Mouse (Mus musculus) forebrain, embryonic 11.5 days (tissue): Measurements from ENCODE around the gene Ccdc34. TPM values are rescaled to one million over a fixed set of nuclear protein-coding genes. Genes with fewer than 3 reads are reported as not detected.

Source experiments
- ATAC-seq: fragments of 200-750 bp; cut with Nextera tagmentation; replicated peaks from 2 replicates; pipeline ENCODE4 v1.8.0; 2017; ENCODE audit warnings: moderate TSS enrichment; ENCODE audit not compliant: low FRiP score
- DNase-seq: peaks from one replicate; pipeline ENCODE4 v3.0.0-alpha.2; 2017; ENCODE audit warnings: low spot score
- H3K27ac ChIP-seq: fragments of 300-500 bp; sonication (generic); 2 replicates; pipeline ENCODE4 v1.5.1; 2014; ENCODE audit warnings: low read depth, low read length
- H3K27me3 ChIP-seq: fragments of 300-500 bp; sonication (generic); 2 replicates; pipeline ENCODE4 v1.6.1; 2014; ENCODE audit warnings: mild to moderate bottlenecking, low read length, mixed read lengths; ENCODE audit not compliant: control insufficient read depth, insufficient read depth
- H3K36me3 ChIP-seq: fragments of 300-500 bp; sonication (generic); 2 replicates; pipeline ENCODE4 v1.6.1; 2014; ENCODE audit warnings: mild to moderate bottlenecking, low read length, moderate library complexity, mixed read lengths; ENCODE audit not compliant: control insufficient read depth, insufficient read depth
- H3K4me1 ChIP-seq: fragments of 300-500 bp; sonication (generic); replicated peaks from 2 replicates; pipeline ENCODE4 v1.6.1; 2014; ENCODE audit warnings: low read length, mixed read lengths; ENCODE audit not compliant: control insufficient read depth, insufficient read depth
- H3K4me2 ChIP-seq: fragments of 300-500 bp; sonication (generic); 2 replicates; pipeline ENCODE4 v1.6.1; 2014; ENCODE audit warnings: low read depth, mild to moderate bottlenecking, low read length, moderate library complexity, mixed read lengths; ENCODE audit not compliant: severe bottlenecking
- H3K4me3 ChIP-seq: fragments of 300-500 bp; sonication (generic); 2 replicates; pipeline ENCODE4 v1.5.1; 2014; ENCODE audit warnings: low read depth, low read length
- H3K9ac ChIP-seq: fragments of 300-500 bp; sonication (generic); 2 replicates; pipeline ENCODE4 v1.6.1; 2014; ENCODE audit warnings: low read length
- H3K9me3 ChIP-seq: fragments of 300-500 bp; sonication (generic); 2 replicates; pipeline ENCODE4 v1.6.1; 2016; ENCODE audit warnings: low read length, mixed read lengths; ENCODE audit not compliant: control insufficient read depth
- WGBS: fragments of 180-500 bp; shearing (Covaris S2); extraction: QIAGEN DNeasy Blood & Tissue Kit; methylation state at CpG from one replicate; pipeline ENCODE4 v1.1.7; 2014; 5-methylcytosine and 5-hydroxymethylcytosine counted together
- polyA plus RNA-seq: library from polyadenylated mRNA; unstranded; fragments of >200 nt; fragmentation: Nextera tagmentation; extraction: Ambion mirVana; gene quantifications from 2 replicates; pipeline ENCODE4 v1.2.1, GENCODE M21; 2014

Ccdc34 gene
- polyA plus RNA-seq, 1 experiment from 2014 or later = 60.4 TPM

- H3K9ac ChIP-seq = no peak overlapping the region
- no peak for ATAC-seq
- H3K4me3 ChIP-seq = no peak overlapping the region
- H3K27me3 ChIP-seq = no peaks in the 10 kb centered on the region
- H3K4me1 ChIP-seq = no peaks in the 10 kb centered on the region
- no peaks in the 10 kb centered on the region for H3K36me3 ChIP-seq
- DNase-seq = no peak
- 79% methylated on average over 4 of the region's 4 CpGs for WGBS
- no peak overlapping the region for H3K27ac ChIP-seq
- no peaks in the 10 kb centered on the region for H3K9me3 ChIP-seq
- H3K4me2 ChIP-seq = no peak overlapping the region
These were observed 150.1 kb downstream of the Ccdc34 start for GRCm38 (mm10) chr2:110167694-110168093.

GRCm38 (mm10) chr2:110168361-110168760, 150.7 kb downstream of the Ccdc34 start:
- no peak overlapping the region for H3K27ac ChIP-seq
- no peaks in the 10 kb centered on the region for H3K4me1 ChIP-seq
- H3K4me3 ChIP-seq = no peak overlapping the region
- no peaks in the 10 kb centered on the region for H3K36me3 ChIP-seq
- H3K27me3 ChIP-seq = no peaks in the 10 kb centered on the region
- DNase-seq = no peak
- H3K9ac ChIP-seq = no peak overlapping the region
- H3K9me3 ChIP-seq = no peaks in the 10 kb centered on the region
- no peak overlapping the region for H3K4me2 ChIP-seq
- ATAC-seq = no peak

- no peak overlapping the region for H3K4me3 ChIP-seq
- 84% methylated on average over 7 of the region's 7 CpGs for WGBS
These were observed 154.8 kb downstream of the Ccdc34 start for GRCm38 (mm10) chr2:110172456-110172855.

GRCm38 (mm10) chr2:110173818-110174247, 156.2 kb downstream of the Ccdc34 start:
- H3K27me3 ChIP-seq = no peaks in the 10 kb centered on the region
- H3K4me2 ChIP-seq = no peak overlapping the region
- ATAC-seq = no peak; the same call in 1 of the 2 replicates
- H3K9ac ChIP-seq = no peak overlapping the region
- H3K4me1 ChIP-seq = peaks cover 7% of the 10 kb centered on the region; the same call in 1 of the 2 replicates
- no peak overlapping the region for H3K27ac ChIP-seq
- DNase-seq = no peak
- H3K36me3 ChIP-seq = no peaks in the 10 kb centered on the region
- no peak overlapping the region for H3K4me3 ChIP-seq
- WGBS = 62% methylated on average over 7 of the region's 7 CpGs
- H3K9me3 ChIP-seq = no peaks in the 10 kb centered on the region

More at GRCm38 (mm10) chr2:110172456-110172855, 154.8 kb downstream of the Ccdc34 start:
- DNase-seq (no peak), ATAC-seq (no peak)
- Histone ChIP-seq H3K9ac (no peak overlapping the region), H3K4me1 (peaks cover 5% of the 10 kb centered on the region; the same call in 1 of the 2 replicates), H3K27me3 (no peaks in the 10 kb centered on the region), H3K27ac (no peak overlapping the region), H3K36me3 (no peaks in the 10 kb centered on the region), H3K9me3 (no peaks in the 10 kb centered on the region), H3K4me2 (no peak overlapping the region)

GRCm38 (mm10) chr2:110176761-110177400, 159.3 kb downstream of the Ccdc34 start:
- H3K9me3 ChIP-seq = no peaks in the 10 kb centered on the region
- H3K4me2 ChIP-seq = no peak overlapping the region
- H3K27me3 ChIP-seq = no peaks in the 10 kb centered on the region
- no peak overlapping the region for H3K27ac ChIP-seq
- 68% methylated on average over 2 of the region's 2 CpGs for WGBS
- H3K4me1 ChIP-seq = peaks cover 7% of the 10 kb centered on the region; the same call in 1 of the 2 replicates
- no peak for DNase-seq
- H3K9ac ChIP-seq = no peak overlapping the region
- ATAC-seq = peak; percentile 19
- H3K4me3 ChIP-seq = no peak overlapping the region
- H3K36me3 ChIP-seq = no peaks in the 10 kb centered on the region

GRCm38 (mm10) chr2:110177406-110177805, 159.8 kb downstream of the Ccdc34 start:
- no peak for ATAC-seq
- Histone ChIP-seq H3K27ac (no peak overlapping the region), H3K27me3 (no peaks in the 10 kb centered on the region), H3K9me3 (no peaks in the 10 kb centered on the region), H3K9ac (no peak overlapping the region), H3K4me2 (no peak overlapping the region), H3K36me3 (no peaks in the 10 kb centered on the region), H3K4me3 (no peak overlapping the region), H3K4me1 (peaks cover 7% of the 10 kb centered on the region; the same call in 1 of the 2 replicates)
- DNase-seq = no peak
- WGBS = 87% methylated on average over 2 of the region's 2 CpGs

- Histone ChIP-seq H3K9ac (no peak overlapping the region), H3K27me3 (no peaks in the 10 kb centered on the region), H3K4me2 (no peak overlapping the region), H3K36me3 (no peaks in the 10 kb centered on the region), H3K4me3 (no peak overlapping the region), H3K4me1 (peaks cover 7% of the 10 kb centered on the region; the same call in 1 of the 2 replicates), H3K27ac (no peak overlapping the region), H3K9me3 (no peaks in the 10 kb centered on the region)
- ATAC-seq (no peak), DNase-seq (no peak)
- WGBS = 82% methylated on average over 7 of the region's 7 CpGs
These were observed 160.3 kb downstream of the Ccdc34 start for GRCm38 (mm10) chr2:110177879-110178278.

- Histone ChIP-seq H3K27ac (no peak overlapping the region), H3K9me3 (no peaks in the 10 kb centered on the region)
These were observed 162.2 kb downstream of the Ccdc34 start for GRCm38 (mm10) chr2:110179669-110180315.

More at GRCm38 (mm10) chr2:110179669-110180315, 162.2 kb downstream of the Ccdc34 start:
- peak; percentile 57 for ATAC-seq
- Histone ChIP-seq H3K4me3 (no peak overlapping the region), H3K9ac (no peak overlapping the region), H3K36me3 (no peaks in the 10 kb centered on the region), H3K4me2 (no peak overlapping the region), H3K27me3 (no peaks in the 10 kb centered on the region), H3K4me1 (peaks cover 7% of the 10 kb centered on the region; the same call in 1 of the 2 replicates)
- WGBS = 51% methylated on average over 10 of the region's 10 CpGs
- DNase-seq = no peak
